Mouse (Mus musculus) kidney, postnatal 0 days (tissue): ENCODE data around the gene 2610528A11Rik. TPM values are rescaled to one million over a fixed set of nuclear protein-coding genes. Genes with fewer than 3 reads are reported as not detected.
"Not testable (repeated sequence)": the region's sequence is repeated elsewhere in the genome, so short reads cannot be mapped to it uniquely, and the experiment has no call there.

ENCODE experiments used
- ATAC-seq: fragments of 200-750 bp; cut with Nextera tagmentation; replicated peaks from 2 replicates; pipeline ENCODE4 v1.8.0; 2017; ENCODE audit warnings: low read depth, moderate number of reproducible peaks, moderate TSS enrichment, moderate library complexity; ENCODE audit not compliant: low FRiP score
- DNase-seq: peaks from one replicate; pipeline ENCODE4 v3.0.0-alpha.2; 2016; ENCODE audit warnings: low spot score
- H3K27ac ChIP-seq: fragments of 300-500 bp; sonication (generic); 2 replicates; pipeline ENCODE4 v1.5.1; 2014; ENCODE audit warnings: mild to moderate bottlenecking
- H3K27me3 ChIP-seq: fragments of 300-500 bp; sonication (generic); 2 replicates; pipeline ENCODE4 v1.6.1; 2014; ENCODE audit warnings: low read length, mixed read lengths; ENCODE audit not compliant: insufficient read depth
- H3K36me3 ChIP-seq: fragments of 300-500 bp; sonication (generic); 2 replicates; pipeline ENCODE4 v1.6.1; 2014; ENCODE audit warnings: low read length, mixed read lengths; ENCODE audit not compliant: insufficient read depth
- H3K4me1 ChIP-seq: fragments of 300-500 bp; sonication (generic); replicated peaks from 2 replicates; pipeline ENCODE4 v1.6.1; 2014; ENCODE audit warnings: antibody characterized with exemption, low read length, mixed read lengths; ENCODE audit not compliant: insufficient read depth
- H3K4me2 ChIP-seq: fragments of 300-500 bp; sonication (generic); 2 replicates; pipeline ENCODE4 v1.6.1; 2014; ENCODE audit warnings: mild to moderate bottlenecking, low read length, moderate library complexity, mixed read lengths
- H3K4me3 ChIP-seq: fragments of 300-500 bp; sonication (generic); replicated peaks from 2 replicates; pipeline ENCODE4 v1.5.1; 2014; ENCODE audit warnings: low read depth, low read length
- H3K9ac ChIP-seq: fragments of 300-500 bp; sonication (generic); 2 replicates; pipeline ENCODE4 v1.6.1; 2014; ENCODE audit warnings: low read depth, low read length
- H3K9me3 ChIP-seq: fragments of 300-500 bp; sonication (generic); replicated peaks from 2 replicates; pipeline ENCODE4 v1.6.1; 2016; ENCODE audit warnings: low read length, inconsistent platforms, mixed read lengths
- CTCF ChIP-seq: IDR thresholded peaks from 2 replicates; pipeline ENCODE4 v1.5.1; 2016; ENCODE audit warnings: antibody characterized with exemption, low read depth, mild to moderate bottlenecking, moderate library complexity
- WGBS: fragments of 180-500 bp; shearing (Covaris S2); extraction: QIAGEN DNeasy Blood & Tissue Kit; methylation state at CpG from one replicate; pipeline ENCODE4 v1.1.7; 2014; 5-methylcytosine and 5-hydroxymethylcytosine counted together
- polyA plus RNA-seq: library from polyadenylated mRNA; unstranded; fragments of >200 nt; fragmentation: Nextera tagmentation; extraction: Ambion mirVana; gene quantifications from 2 replicates; pipeline ENCODE4 v1.2.1, GENCODE M21; 2015

2610528A11Rik gene
- 0.17 and 0.26 TPM in 2 replicates for polyA plus RNA-seq

DNA sequence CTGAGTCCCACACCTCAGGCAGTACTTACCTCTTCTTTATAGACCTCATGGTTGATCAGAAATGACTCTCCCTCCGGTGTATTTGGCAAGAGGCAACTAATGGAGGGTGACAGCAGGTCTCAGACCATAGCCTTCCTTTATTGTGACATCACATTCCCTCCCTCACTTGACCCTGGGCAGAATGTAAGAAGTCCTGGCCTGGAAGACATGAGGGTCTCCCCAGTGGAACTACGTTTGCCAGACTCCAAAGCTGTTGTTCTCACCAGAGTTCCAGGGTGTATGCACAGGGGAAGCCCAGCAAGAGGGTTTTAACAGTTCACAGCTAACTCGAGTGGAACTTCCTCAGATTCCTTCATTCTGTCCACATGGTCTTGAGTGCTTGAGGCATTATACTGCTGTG is at the start of gene 2610528A11Rik:
Gene 2610528A11Rik (minus strand): TSS at position 101 of the 400 bp plus-strand sequence.
- no peak within 1 kb of the TSS for H3K27ac ChIP-seq
- H3K4me3 ChIP-seq: no peak within 1 kb of the TSS
- no peak within 1 kb of the TSS for H3K4me2 ChIP-seq
- no peak within 1 kb of the TSS for H3K9ac ChIP-seq
- ATAC-seq (no peak), DNase-seq (no peak)
- H3K36me3 ChIP-seq: 0 out of 2 replicates have a peak, but pooled peaks cover 2% of the 10 kb centered on the region
- H3K27me3 ChIP-seq: no peaks in the 10 kb centered on the region
- 48% methylated on average over 3 of the region's 3 CpGs for WGBS
- no peak for TF ChIP-seq CTCF
- no peaks in the 10 kb centered on the region for H3K4me1 ChIP-seq
- H3K9me3 ChIP-seq: no peaks in the 10 kb centered on the region

DNA sequence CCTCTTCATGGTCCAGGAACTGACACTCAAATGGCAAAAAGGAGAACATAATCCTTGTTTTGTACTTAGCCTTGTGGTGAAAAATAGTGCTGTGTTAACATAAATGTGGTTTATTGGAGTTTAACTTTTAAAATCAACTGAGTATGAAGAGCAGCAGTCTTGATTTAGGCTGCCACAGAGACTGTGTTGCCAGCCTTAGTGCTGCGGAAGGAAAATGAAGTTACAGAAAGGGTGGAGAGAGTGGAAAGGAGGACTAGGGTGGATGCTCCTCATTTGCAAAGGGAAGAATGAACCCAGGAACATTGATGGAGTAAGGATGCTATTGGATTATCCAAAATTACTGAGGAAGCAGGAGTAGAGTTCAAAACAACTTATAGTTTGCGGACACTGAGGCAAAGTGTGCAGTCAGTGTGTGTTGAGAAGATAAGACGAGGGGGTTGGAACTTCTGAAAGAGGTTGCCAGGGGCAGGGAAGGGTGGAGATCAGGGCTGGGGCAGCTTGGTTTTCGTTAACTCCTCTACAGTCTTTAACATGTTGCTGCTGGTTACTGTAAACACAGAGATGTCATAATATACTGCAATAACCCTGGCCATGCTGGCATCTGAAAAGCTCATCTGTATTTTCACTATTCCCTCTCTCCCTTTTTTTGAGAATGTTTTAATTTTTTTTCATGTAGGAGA is 49.6 kb upstream of the 2610528A11Rik start:
- no peak for ATAC-seq

DNA sequence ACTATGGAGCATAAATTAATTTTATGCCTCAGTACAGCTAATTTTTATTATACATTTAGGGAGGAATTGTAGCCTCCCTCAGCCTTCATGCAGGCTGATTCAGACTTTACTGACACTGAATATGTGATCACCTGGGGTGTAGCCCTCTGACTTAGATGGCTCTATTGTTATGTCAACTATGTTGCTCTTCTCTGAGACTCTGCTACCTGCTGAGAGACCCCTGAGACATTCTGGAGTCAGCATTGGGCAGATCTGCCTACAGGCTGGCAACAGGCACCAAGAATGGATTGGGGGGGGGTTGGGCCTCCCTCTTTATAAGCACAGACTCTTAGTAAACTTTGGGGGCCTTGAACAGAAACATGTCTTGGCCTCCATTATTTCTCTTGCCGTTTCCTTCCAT is 40.6 kb upstream of the 2610528A11Rik start:
- DNase-seq: no peak
- no peak for ATAC-seq
- no peak overlapping the region for H3K4me3 ChIP-seq
- H3K27me3 ChIP-seq: no peaks in the 10 kb centered on the region
- no peak for TF ChIP-seq CTCF
- H3K4me2 ChIP-seq: no peak overlapping the region
- WGBS: 74% methylated on average over 1 of the region's 1 CpGs
- H3K36me3 ChIP-seq: no peaks in the 10 kb centered on the region
- 0 out of 2 replicates have a peak, but pooled peaks cover 3% of the 10 kb centered on the region for H3K9me3 ChIP-seq
- no peaks in the 10 kb centered on the region for H3K4me1 ChIP-seq
- no peak overlapping the region for H3K27ac ChIP-seq
- H3K9ac ChIP-seq: no peak overlapping the region

More for the DNA sequence above, 49.6 kb upstream of the 2610528A11Rik start:
- Histone ChIP-seq H3K27me3 (no peaks in the 10 kb centered on the region), H3K4me3 (no peak overlapping the region), H3K27ac (no peak overlapping the region), H3K4me2 (no peak overlapping the region), H3K9me3 (no peaks in the 10 kb centered on the region), H3K4me1 (no peaks in the 10 kb centered on the region), H3K9ac (no peak overlapping the region), H3K36me3 (no peaks in the 10 kb centered on the region)
- 60% methylated on average over 4 of the region's 4 CpGs for WGBS
- TF ChIP-seq CTCF: no peak
- no peak for DNase-seq

DNA sequence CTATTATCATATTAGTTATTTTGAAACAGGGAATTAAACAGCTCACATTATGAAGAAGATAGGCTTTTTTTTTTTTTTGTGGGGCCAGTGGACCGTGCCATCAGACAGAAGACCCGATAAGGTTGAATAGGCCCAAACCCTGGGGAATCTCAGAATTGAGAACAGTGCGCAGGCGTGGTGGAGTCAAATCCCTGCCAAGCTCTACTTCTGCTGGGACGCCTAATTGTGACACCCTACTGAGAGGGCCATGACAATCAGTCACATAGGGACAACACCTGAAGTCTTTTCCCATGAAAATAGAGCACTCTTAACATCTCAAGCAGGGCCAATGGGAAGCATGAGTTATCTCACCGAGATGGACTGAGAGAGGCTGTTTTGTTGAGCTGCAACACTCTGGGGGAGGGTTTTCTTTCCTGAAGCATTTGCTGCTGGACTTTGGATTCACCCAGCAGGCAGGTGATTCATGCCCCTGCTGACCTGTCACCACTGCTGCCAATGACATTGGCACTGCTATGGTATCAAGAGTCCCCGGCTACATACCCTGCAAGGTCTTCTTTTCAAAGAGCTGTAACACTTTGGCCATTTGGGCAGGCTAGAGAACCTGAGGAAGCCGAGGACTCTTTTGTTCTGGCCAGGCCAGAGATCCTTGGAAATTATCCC is 25.4 kb upstream of the 2610528A11Rik start:
- TF ChIP-seq CTCF: no peak
- H3K9ac ChIP-seq: no peak overlapping the region
- WGBS: 64% methylated on average over 8 of the region's 8 CpGs
- no peak overlapping the region for H3K4me3 ChIP-seq
- H3K36me3 ChIP-seq: no peaks in the 10 kb centered on the region
- ATAC-seq: no peak
- no peak overlapping the region for H3K27ac ChIP-seq
- no peaks in the 10 kb centered on the region for H3K9me3 ChIP-seq
- H3K4me2 ChIP-seq: no peak overlapping the region
- H3K4me1 ChIP-seq: no peaks in the 10 kb centered on the region
- H3K27me3 ChIP-seq: no peaks in the 10 kb centered on the region
- no peak for DNase-seq

DNA sequence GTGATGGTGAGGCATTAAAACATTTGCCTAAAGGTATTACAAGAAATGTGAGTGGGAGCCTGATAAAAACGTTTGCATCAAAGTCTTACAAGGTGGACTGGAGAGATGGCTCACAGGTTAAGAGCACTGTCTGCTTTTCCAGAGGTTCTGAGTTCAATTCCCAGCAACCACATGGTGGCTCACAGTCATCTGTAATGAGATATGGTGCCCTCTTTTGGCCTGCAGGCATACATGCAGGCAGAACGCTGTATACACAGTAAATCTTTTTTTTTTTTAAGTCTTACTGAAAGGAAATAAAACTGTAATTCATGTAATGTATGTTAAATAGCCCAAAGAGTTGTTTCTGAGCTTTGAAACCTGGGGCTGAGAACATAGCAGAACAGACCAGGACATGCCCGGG is 23.8 kb upstream of the 2610528A11Rik start:
- not testable (repeated sequence) for H3K9ac ChIP-seq, H3K9me3 ChIP-seq, ATAC-seq, DNase-seq, H3K4me3 ChIP-seq, H3K27me3 ChIP-seq, H3K27ac ChIP-seq, H3K4me2 ChIP-seq, H3K4me1 ChIP-seq, H3K36me3 ChIP-seq
- 72% methylated on average over 2 of the region's 3 CpGs for WGBS
- TF ChIP-seq CTCF: peak; percentile 14; the same call in 1 of the 2 replicates

DNA sequence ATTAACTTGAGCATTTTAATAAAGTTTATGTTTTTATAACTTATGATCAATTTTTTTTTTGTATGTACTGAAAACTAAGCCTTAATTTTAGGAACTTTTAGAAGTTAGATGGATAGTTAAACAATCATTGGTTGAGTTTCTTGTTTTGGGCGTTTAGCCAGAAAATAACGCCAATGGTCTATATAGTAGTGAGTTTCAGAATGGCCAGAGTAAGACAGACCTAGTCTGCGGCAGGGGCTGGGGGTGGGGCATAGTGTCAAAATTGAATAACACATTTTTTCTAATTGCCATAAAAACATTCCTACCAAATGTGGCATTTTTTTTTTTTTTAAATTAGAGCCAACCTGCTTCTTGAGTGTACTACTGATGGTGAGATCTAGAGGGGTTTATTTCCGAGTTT is 22.3 kb upstream of the 2610528A11Rik start:
- no peaks in the 10 kb centered on the region for H3K27me3 ChIP-seq
- no peaks in the 10 kb centered on the region for H3K9me3 ChIP-seq
- ATAC-seq: no peak
- H3K9ac ChIP-seq: no peak overlapping the region
- H3K4me2 ChIP-seq: no peak overlapping the region
- H3K36me3 ChIP-seq: 0 out of 2 replicates have a peak, but pooled peaks cover 7% of the 10 kb centered on the region
- H3K27ac ChIP-seq: no peak overlapping the region
- DNase-seq: no peak
- TF ChIP-seq CTCF: no peak
- H3K4me1 ChIP-seq: no peaks in the 10 kb centered on the region
- H3K4me3 ChIP-seq: no peak overlapping the region
- 83% methylated on average over 4 of the region's 4 CpGs for WGBS
